9 mouse cellular contexts compared by ENCODE assay signal in genomic region chr10:43689161-43689913, GRCm38 (mm10).
DNase-seq lines count a peak whose midpoint lies in the region; ATAC-seq and TF ChIP-seq lines count a peak whose summit lies in the region.
"Had no signal": no experiment of that assay in that cellular context is flagged by ENCODE, and none has a peak within 500 bp of the region (broad histone marks: within the 10 kb centered on the region; RNA-seq: fewer than 3 reads in every experiment).

No protein-coding gene starts in this region.

- no peak for TF ChIP-seq CTCF in small intestine, adult 2 months (IDR thresholded peaks at IDR 0.05; ENCODE audit: extremely low read depth, insufficient read length, insufficient replicate concordance, low read depth, low read length)

- H3K9me3 ChIP-seq in lung, embryonic 16.5 days (ENCODE audit: control insufficient read depth, low read length): no peaks in the 10 kb centered on the region
- no peaks in the 10 kb centered on the region for H3K9me3 ChIP-seq in heart, embryonic 12.5 days (replicated peaks)
- H3K9me3 ChIP-seq: hindbrain, embryonic 15.5 days had no signal

- H3K4me3 ChIP-seq in lung, embryonic 16.5 days (ENCODE audit: low read length): no peak overlapping the region
- H3K4me3 ChIP-seq in heart, embryonic 12.5 days: no peak overlapping the region
- no peak overlapping the region for H3K4me3 ChIP-seq in small intestine, adult 2 months (ENCODE audit: low read depth, low read length)
- H3K4me3 ChIP-seq: hindbrain, embryonic 15.5 days had no signal

- peak; percentile 27; the same call in 1 of the 2 replicates for ATAC-seq in lung, embryonic 16.5 days (ENCODE audit: low read depth)
- ATAC-seq in heart, embryonic 12.5 days (ENCODE audit: insufficient number of reproducible peaks, low FRiP score): no peak

- WGBS in lung, embryonic 16.5 days: 6% methylated on average over 10 of the region's 10 CpGs
- 12% methylated on average over 10 of the region's 10 CpGs for WGBS in heart, embryonic 12.5 days
- 15% methylated on average over 10 of the region's 10 CpGs for WGBS in small intestine, adult 2 months

- peak overlapping the region; percentile 39 for H3K4me2 ChIP-seq in lung, embryonic 16.5 days (ENCODE audit: low read depth, low read length)
- peak overlapping the region; percentile 43 for H3K4me2 ChIP-seq in heart, embryonic 12.5 days
- H3K4me2 ChIP-seq: hindbrain, embryonic 15.5 days had no signal

- no peak overlapping the region for H3K27ac ChIP-seq in lung, embryonic 16.5 days (ENCODE audit: low read length)
- 0 out of 2 replicates have a peak overlapping the region, but pooled peaks have one; percentile 28 for H3K27ac ChIP-seq in heart, embryonic 12.5 days (ENCODE audit: poor library complexity, severe bottlenecking)
- H3K27ac ChIP-seq in small intestine, adult 2 months (ENCODE audit: insufficient read depth, low read depth, low read length): 0 out of 2 replicates have a peak overlapping the region, but pooled peaks have one; percentile 20
- H3K27ac ChIP-seq: hindbrain, embryonic 15.5 days had no signal

- TF ChIP-seq POLR2A in small intestine, adult 2 months (IDR thresholded peaks at IDR 0.05; ENCODE audit: low read depth, low read length): no peak

- peak overlapping the region; percentile 28; the same call in 1 of the 2 replicates for H3K9ac ChIP-seq in lung, embryonic 16.5 days (ENCODE audit: low read length)
- peak overlapping the region; percentile 40 for H3K9ac ChIP-seq in heart, embryonic 12.5 days
- H3K9ac ChIP-seq: hindbrain, embryonic 15.5 days had no signal

- H3K27me3 ChIP-seq in lung, embryonic 16.5 days (ENCODE audit: control insufficient read depth, insufficient read depth, low read depth, low read length): no peaks in the 10 kb centered on the region
- no peaks in the 10 kb centered on the region for H3K27me3 ChIP-seq in heart, embryonic 12.5 days (replicated peaks)
- no peaks in the 10 kb centered on the region for H3K27me3 ChIP-seq in small intestine, adult 2 months (ENCODE audit: control insufficient read depth, insufficient read depth, low read length)
- H3K27me3 ChIP-seq: hindbrain, embryonic 15.5 days had no signal

- H3K36me3 ChIP-seq in lung, embryonic 16.5 days (ENCODE audit: control insufficient read depth, insufficient read depth, low read length): no peaks in the 10 kb centered on the region
- no peaks in the 10 kb centered on the region for H3K36me3 ChIP-seq in heart, embryonic 12.5 days
- H3K36me3 ChIP-seq in small intestine, adult 2 months (ENCODE audit: control insufficient read depth, insufficient read depth, low read length): no peaks in the 10 kb centered on the region
- H3K36me3 ChIP-seq: hindbrain, embryonic 15.5 days had no signal

- peaks cover 17% of the 10 kb centered on the region for H3K4me1 ChIP-seq in lung, embryonic 16.5 days (replicated peaks; ENCODE audit: control insufficient read depth, insufficient read depth, low read length)
- peaks cover 31% of the 10 kb centered on the region for H3K4me1 ChIP-seq in heart, embryonic 12.5 days (replicated peaks)
- H3K4me1 ChIP-seq in small intestine, adult 2 months (ENCODE audit: control insufficient read depth, insufficient read depth, insufficient read length, low read length): peaks cover 24% of the 10 kb centered on the region

- peak; percentile 18 to 24 for DNase-seq in adrenal gland, postnatal 36 days
- no peak for DNase-seq in adrenal gland, postnatal 4 days (ENCODE audit: low spot score in 2 of 2)
- no peak for DNase-seq in lung, adult 18-20 months
- DNase-seq in thymus, postnatal 4 days: no peak
- DNase-seq in ovary, postnatal 36 days (ENCODE audit: low spot score): no peak

Comparison
In these comparisons a context has a peak if more than half of its experiments do, and no peak if none do; other contexts are left out.
1. DNase-seq: peak in adrenal gland, postnatal 36 days (2 of 2); none in adrenal gland, postnatal 4 days (0 of 2), lung, adult 18-20 months (0 of 2), thymus, postnatal 4 days (single experiment) and ovary, postnatal 36 days (single experiment).